ENCODE assay signal across 26 mouse cellular contexts in genomic region chrX:52155408-52155953, GRCm38 (mm10). TPM values are rescaled to one million over a fixed set of nuclear protein-coding genes. Genes with fewer than 3 reads are reported as not detected.
DNase-seq lines count a peak whose midpoint lies in the region; ATAC-seq and TF ChIP-seq lines count a peak whose summit lies in the region.
"Had no signal": no experiment of that assay in that cellular context is flagged by ENCODE, and none has a peak within 500 bp of the region (broad histone marks: within the 10 kb centered on the region; RNA-seq: fewer than 3 reads in every experiment).

No protein-coding gene starts in this region.

- H3K79me2 ChIP-seq in liver, adult 2 months (ENCODE audit: control insufficient read depth, insufficient read depth, low read length): peaks cover 16% of the 10 kb centered on the region; the same call in 1 of the 2 replicates

- TF ChIP-seq CTCF in liver, adult 2 months (IDR thresholded peaks at IDR 0.05; ENCODE audit: low read depth, low read length): no peak

- no peak overlapping the region for H3K4me3 ChIP-seq in liver, adult 2 months (ENCODE audit: insufficient read depth, low read depth, low read length)
- H3K4me3 ChIP-seq: embryonic facial prominence, embryonic 13.5 days; erythroblast, embryonic 14.5 days; forebrain, embryonic 12.5 days; heart, embryonic 15.5 days; hindbrain, embryonic 15.5 days; intestine, embryonic 15.5 days; limb, embryonic 15.5 days; stomach, embryonic 15.5 days had no signal

- no peaks in the 10 kb centered on the region for H3K27me3 ChIP-seq in liver, adult 2 months (ENCODE audit: control insufficient read depth, insufficient read depth, low read length)
- H3K27me3 ChIP-seq: forebrain, embryonic 12.5 days; heart, embryonic 15.5 days; hindbrain, embryonic 15.5 days; intestine, embryonic 15.5 days; limb, embryonic 15.5 days; stomach, embryonic 15.5 days had no signal

- ATAC-seq in granulocyte monocyte progenitor cell, adult 5-6 weeks (replicated peaks; ENCODE audit: poor library complexity, severe bottlenecking): peak; percentile 53
- ATAC-seq: intestine, embryonic 15.5 days; lung, postnatal 0 days had no signal

- TF ChIP-seq POLR2A in liver, adult 2 months (IDR thresholded peaks at IDR 0.05; ENCODE audit: extremely low read depth, insufficient read depth, low read length): no peak

- peaks cover 28% of the 10 kb centered on the region for H3K4me1 ChIP-seq in liver, adult 2 months (ENCODE audit: control insufficient read depth, insufficient read depth, low read length)
- H3K4me1 ChIP-seq: embryonic facial prominence, embryonic 13.5 days; forebrain, embryonic 12.5 days; hindbrain, embryonic 15.5 days; intestine, embryonic 15.5 days; limb, embryonic 15.5 days; stomach, embryonic 15.5 days had no signal

- WGBS in liver, adult 2 months: 43% methylated on average over 7 of the region's 7 CpGs

- peak overlapping the region; percentile 75 for H3K27ac ChIP-seq in liver, adult 2 months (replicated peaks; ENCODE audit: insufficient read depth, low read depth, low read length)
- H3K27ac ChIP-seq: embryonic facial prominence, embryonic 13.5 days; forebrain, embryonic 12.5 days; heart, embryonic 15.5 days; hindbrain, embryonic 15.5 days; intestine, embryonic 15.5 days; limb, embryonic 15.5 days; stomach, embryonic 15.5 days had no signal

- DNase-seq in heart, adult 11 months: peak; percentile 67
- no peak for DNase-seq in heart, postnatal 10 days
- DNase-seq in liver, adult 2 months (ENCODE audit: extremely low read depth, low read depth, low spot score): peak; percentile 84
- DNase-seq in liver: no peak
- DNase-seq in Muller cell, postnatal 12 days (ENCODE audit: inconsistent ontology term): no peak
- no peak for DNase-seq in adrenal gland, adult (ENCODE audit: inconsistent age in 2 of 2, low spot score in 1 of 2)
- DNase-seq: adrenal gland, postnatal 14 days; cerebellum, adult 2 months; cerebellum, postnatal 25 days; gastrocnemius, postnatal 36 days; heart, postnatal 4 days; layer of hippocampus, adult 9-11 months; left cerebral cortex, postnatal 4 days; right cerebral cortex, adult 18-20 months; right cerebral cortex, postnatal 4 days; thymus, postnatal 25 days had no signal

- H3K9ac ChIP-seq in liver, adult 2 months (ENCODE audit: low read depth, low read length): no peak overlapping the region
- H3K9ac ChIP-seq: embryonic facial prominence, embryonic 13.5 days; forebrain, embryonic 12.5 days; heart, embryonic 15.5 days; hindbrain, embryonic 15.5 days; intestine, embryonic 15.5 days; limb, embryonic 15.5 days; stomach, embryonic 15.5 days had no signal

- intact Hi-C loops in heart, postnatal 10 days (cut with DNase I): no loop called here

- no peaks in the 10 kb centered on the region; the same call in 1 of the 2 replicates for H3K36me3 ChIP-seq in liver, adult 2 months (ENCODE audit: control insufficient read depth, insufficient read depth, low read length)
- H3K36me3 ChIP-seq: embryonic facial prominence, embryonic 13.5 days; forebrain, embryonic 12.5 days; heart, embryonic 15.5 days; hindbrain, embryonic 15.5 days; intestine, embryonic 15.5 days; limb, embryonic 15.5 days; stomach, embryonic 15.5 days had no signal

RNA-seq across cellular contexts. Expression of gene Gpc4, which starts 9.6 kb away (rescaled TPM):
- 10 to 100 TPM; 51.6 to 55.4 TPM for total RNA-seq in heart, postnatal 10 days (2021)
- 30.3 and 35.7 TPM in 2 replicates for total RNA-seq in liver, adult 2 months (2014; rRNA removed)
- 29.7 and 30.8 TPM in 2 replicates for polyA plus RNA-seq in liver, adult 2 months (2012; rRNA removed)
- not detected in 2 replicates for total RNA-seq in granulocyte monocyte progenitor cell, adult 5-6 weeks (2014; fragmentation: Nextera tagmentation)
- total RNA-seq in granulocyte monocyte progenitor cell, adult 5-6 weeks (2017): not detected in 2 replicates

Comparison
In these comparisons a context has a peak if more than half of its experiments do, and no peak if none do; other contexts are left out.
1. DNase-seq: peak in heart, adult 11 months (single experiment) and liver, adult 2 months (single experiment); none in heart, postnatal 10 days (0 of 2), liver (single experiment), Muller cell, postnatal 12 days (single experiment) and adrenal gland, adult (0 of 2).
2. RNA of gene Gpc4, which starts 9.6 kb away (total RNA-seq): 51.6 to 55.4 TPM in heart, postnatal 10 days and 30.3 to 35.7 TPM in liver, adult 2 months; not detected in granulocyte monocyte progenitor cell, adult 5-6 weeks; every median in the first group is over 10 times any median in the second.